Mouse (Mus musculus) ES-Bruce4 (cell line): Measurements from ENCODE around the gene Lrrc1.

Source experiments
- CTCF ChIP-seq: IDR thresholded peaks from one replicate; pipeline ENCODE4 v1.8.1; 2011; ENCODE audit warnings: low read depth, low read length
- POLR2A ChIP-seq: IDR thresholded peaks from one replicate; pipeline ENCODE4 v1.8.1; 2011; ENCODE audit warnings: low read length; ENCODE audit not compliant: insufficient read depth

DNA sequence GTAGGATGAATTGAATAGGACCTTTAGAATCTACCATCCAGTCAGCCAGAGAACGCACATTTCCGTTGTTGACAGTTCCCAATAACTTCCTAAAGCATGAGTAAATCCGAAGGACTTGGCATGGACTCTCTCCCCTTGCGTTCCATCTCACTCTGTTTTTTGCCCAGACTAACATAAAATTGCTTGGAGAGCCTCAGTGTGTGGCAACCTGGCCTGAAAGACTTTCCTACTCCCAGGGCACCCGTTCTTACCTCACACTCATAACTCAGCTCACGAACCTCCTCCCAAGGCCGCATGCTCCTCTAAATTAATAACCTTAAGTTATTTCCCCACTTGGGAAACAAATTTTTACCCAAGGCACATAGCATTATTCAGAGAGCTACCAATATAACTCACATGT lies 42.9 kb upstream of the Lrrc1 start:
- TF ChIP-seq CTCF (no peak), POLR2A (no peak)
